Mouse (Mus musculus): ENCODE data around the gene Srpk2.
"Not testable (repeated sequence)": the region's sequence is repeated elsewhere in the genome, so short reads cannot be mapped to it uniquely, and the experiment has no call there.

Srpk2 gene

GRCm38 (mm10) chr5:23674829-23675498 lies 9.5 kb downstream of the Srpk2 start:
- no peak for DNase-seq (ENCODE audit: low read depth in 1 of 2, low spot score in 2 of 2)

DNA sequence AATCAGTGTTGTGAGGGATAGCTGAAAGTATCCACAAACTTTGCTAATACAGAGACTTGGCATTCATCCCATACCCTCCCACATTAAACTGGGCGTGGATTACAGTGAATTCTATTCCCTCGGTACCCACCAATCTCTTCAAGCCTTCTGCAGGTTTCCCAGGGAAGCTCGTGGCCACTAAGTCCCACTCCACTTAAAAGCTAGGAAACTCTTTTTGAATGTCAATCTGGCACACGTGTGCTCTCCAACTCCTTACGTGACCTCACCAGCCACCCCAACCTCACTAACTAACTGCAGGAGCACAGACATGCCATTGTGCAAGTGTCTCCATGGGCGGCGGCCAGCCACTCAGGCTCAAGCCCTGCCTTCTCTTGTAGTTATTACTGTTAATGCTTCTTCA lies 12.3 kb downstream of the Srpk2 start:
- DNase-seq (ENCODE audit: low read depth in 1 of 2, low spot score in 2 of 2) = no peak

DNA sequence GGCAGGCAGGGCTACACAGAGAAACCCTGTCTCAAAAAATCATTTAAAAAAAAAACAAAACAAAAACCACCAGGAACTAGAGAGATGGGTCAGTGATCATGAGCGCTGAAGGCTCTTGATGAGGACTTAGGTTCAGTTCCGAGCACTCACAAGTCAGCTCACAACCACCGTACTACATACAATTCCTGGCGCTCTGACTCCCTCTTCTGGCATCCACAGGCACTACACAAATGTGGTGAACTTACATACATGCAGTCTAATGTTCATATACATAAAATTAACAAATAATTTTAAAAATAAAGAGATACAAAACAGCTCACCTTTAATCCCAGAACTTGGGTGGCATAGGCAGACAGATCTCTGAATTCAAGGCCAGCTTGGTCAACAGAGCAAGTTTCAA lies 13.5 kb downstream of the Srpk2 start:
- DNase-seq (ENCODE audit: low read depth in 1 of 2, low spot score in 2 of 2) = no peak

- no peak for DNase-seq (ENCODE audit: low read depth in 1 of 2, low spot score in 2 of 2)
These were observed 18.5 kb downstream of the Srpk2 start for GRCm38 (mm10) chr5:23665906-23666305.

- no peak for DNase-seq (ENCODE audit: low read depth in 1 of 2, low spot score in 2 of 2)
These were observed 23.2 kb downstream of the Srpk2 start for GRCm38 (mm10) chr5:23661191-23661590.

- DNase-seq (ENCODE audit: low read depth in 1 of 2, low spot score in 2 of 2) = no peak
These were observed 26.4 kb downstream of the Srpk2 start for GRCm38 (mm10) chr5:23658017-23658416.

GRCm38 (mm10) chr5:23656590-23656989 lies 27.8 kb downstream of the Srpk2 start:
- no peak for DNase-seq (ENCODE audit: low read depth in 1 of 2, low spot score in 2 of 2)

DNA sequence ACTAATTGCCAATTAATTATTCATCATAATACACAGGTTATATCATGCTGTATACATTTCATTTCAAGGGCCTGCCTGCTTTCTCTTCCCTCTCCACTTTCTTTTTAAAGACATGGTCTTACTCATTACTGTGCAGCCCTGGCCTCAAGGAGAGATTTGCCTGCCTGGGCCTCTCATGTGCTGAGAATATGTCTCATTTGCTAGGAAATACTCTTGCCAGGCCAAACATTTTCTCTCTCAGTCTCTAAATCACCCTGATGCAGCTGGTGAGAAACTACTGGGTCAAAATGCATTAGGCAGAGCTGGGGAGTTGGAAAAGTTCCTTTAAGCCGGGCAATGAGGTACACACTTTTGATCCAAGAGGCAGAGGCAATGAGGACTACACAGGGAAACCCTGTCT lies 29.4 kb downstream of the Srpk2 start:
- DNase-seq (ENCODE audit: low read depth in 1 of 2, low spot score in 2 of 2) = no peak

GRCm38 (mm10) chr5:23652326-23652725 lies 32.1 kb downstream of the Srpk2 start:
- no peak for DNase-seq (ENCODE audit: low read depth in 1 of 2, low spot score in 2 of 2)

DNA sequence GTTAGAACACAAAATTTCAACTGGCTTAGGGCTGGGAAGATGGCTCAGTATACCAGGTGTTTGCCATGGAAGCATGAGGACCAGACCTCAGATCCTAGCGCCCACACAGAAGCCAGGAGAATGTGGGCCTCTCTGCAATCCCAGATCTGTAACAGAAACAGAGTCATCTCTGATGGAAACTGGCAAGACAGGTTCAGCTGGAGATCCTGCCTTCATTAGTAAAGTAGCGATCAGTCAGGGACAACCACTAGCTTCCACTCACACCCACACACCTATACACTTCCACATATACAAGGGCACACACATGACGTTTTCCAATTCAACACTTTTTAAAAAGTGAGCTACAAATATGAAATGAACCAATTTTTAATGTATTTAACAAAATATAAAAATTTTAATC lies 32.6 kb downstream of the Srpk2 start:
- DNase-seq (ENCODE audit: low read depth in 1 of 2, low spot score in 2 of 2) = no peak

GRCm38 (mm10) chr5:23650504-23650903 lies 33.9 kb downstream of the Srpk2 start:
- no peak for DNase-seq (ENCODE audit: low read depth in 1 of 2, low spot score in 2 of 2)

DNA sequence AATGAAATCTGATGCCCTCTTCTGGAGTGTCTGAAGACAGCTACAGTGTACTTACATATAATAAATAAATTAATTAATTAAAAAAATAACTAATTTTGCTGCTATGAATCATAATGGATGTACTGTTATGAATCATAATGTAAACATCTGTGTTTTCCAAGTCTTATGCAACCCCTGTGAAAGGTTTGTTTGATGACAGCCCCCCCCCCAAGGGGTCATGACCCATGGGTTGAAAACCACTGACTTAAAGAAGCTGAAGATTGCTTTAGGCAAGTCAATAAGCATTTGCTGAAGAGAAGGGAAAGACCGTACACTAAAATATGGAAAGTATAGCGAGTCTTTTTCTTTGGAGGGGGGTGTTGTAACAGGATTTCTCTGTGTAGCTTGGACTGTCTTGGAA lies 35.2 kb downstream of the Srpk2 start:
- no peak for DNase-seq (ENCODE audit: low read depth in 1 of 2, low spot score in 2 of 2)

DNA sequence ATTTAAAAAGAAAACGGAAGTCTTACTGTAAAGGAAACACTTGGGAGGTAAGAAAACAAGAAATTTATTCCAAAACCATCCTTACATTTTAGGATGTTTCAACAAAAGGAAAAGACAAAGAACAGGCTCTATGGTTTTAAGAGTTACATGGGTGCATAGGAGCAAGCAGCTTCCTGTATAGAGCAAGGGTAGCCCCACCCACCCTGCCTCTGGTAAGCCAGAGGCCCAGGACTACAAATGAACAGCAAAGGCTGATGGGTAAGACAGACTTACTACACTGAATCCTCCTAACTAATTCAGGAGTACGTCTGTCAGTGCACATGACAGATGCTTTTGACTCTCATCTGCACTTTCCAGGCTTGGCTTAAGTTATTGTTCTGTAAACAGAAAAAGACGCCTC lies 38.7 kb downstream of the Srpk2 start:
- no peak for DNase-seq (ENCODE audit: low read depth in 1 of 2, low spot score in 2 of 2)

- not testable (repeated sequence) for DNase-seq (ENCODE audit: low read depth in 1 of 2, low spot score in 2 of 2)
These were observed 45.2 kb downstream of the Srpk2 start for GRCm38 (mm10) chr5:23639193-23639592.

- no peak for DNase-seq (ENCODE audit: low read depth in 1 of 2, low spot score in 2 of 2)
These were observed 46.4 kb downstream of the Srpk2 start for GRCm38 (mm10) chr5:23638023-23638422.

GRCm38 (mm10) chr5:23637337-23637736 lies 47.1 kb downstream of the Srpk2 start:
- DNase-seq (ENCODE audit: low read depth in 1 of 2, low spot score in 2 of 2) = no peak

- DNase-seq (ENCODE audit: low read depth in 1 of 2, low spot score in 2 of 2) = no peak
These were observed 52.9 kb downstream of the Srpk2 start for GRCm38 (mm10) chr5:23631490-23631889.

GRCm38 (mm10) chr5:23627221-23627620 lies 57.2 kb downstream of the Srpk2 start:
- no peak for DNase-seq (ENCODE audit: low read depth in 1 of 2, low spot score in 2 of 2)

GRCm38 (mm10) chr5:23626173-23626572 lies 58.2 kb downstream of the Srpk2 start:
- no peak for DNase-seq (ENCODE audit: low read depth in 1 of 2, low spot score in 2 of 2)

- DNase-seq (ENCODE audit: low read depth in 1 of 2, low spot score in 2 of 2) = no peak
These were observed 63.8 kb downstream of the Srpk2 start for GRCm38 (mm10) chr5:23620621-23621020.

DNA sequence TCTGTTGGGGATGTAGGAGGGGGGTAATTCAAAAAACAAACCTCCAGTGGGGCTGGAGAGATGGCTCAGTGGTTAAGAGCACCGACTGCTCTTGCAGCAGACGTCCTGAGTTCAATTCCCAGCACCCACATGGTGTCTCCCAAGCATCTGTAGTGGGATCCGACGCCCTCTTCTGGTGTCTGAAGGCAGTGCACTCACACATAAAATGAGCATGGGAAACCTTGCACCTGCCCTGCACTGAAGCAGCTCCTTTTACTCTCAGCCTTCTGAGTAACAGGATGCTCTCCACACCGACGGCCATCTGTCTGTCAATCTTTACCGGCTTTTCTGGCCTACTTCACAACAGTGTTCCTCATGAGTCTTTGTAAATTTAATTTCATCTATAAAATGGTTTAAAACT lies 65.8 kb downstream of the Srpk2 start:
- DNase-seq (ENCODE audit: low read depth in 1 of 2, low spot score in 2 of 2) = no peak

DNA sequence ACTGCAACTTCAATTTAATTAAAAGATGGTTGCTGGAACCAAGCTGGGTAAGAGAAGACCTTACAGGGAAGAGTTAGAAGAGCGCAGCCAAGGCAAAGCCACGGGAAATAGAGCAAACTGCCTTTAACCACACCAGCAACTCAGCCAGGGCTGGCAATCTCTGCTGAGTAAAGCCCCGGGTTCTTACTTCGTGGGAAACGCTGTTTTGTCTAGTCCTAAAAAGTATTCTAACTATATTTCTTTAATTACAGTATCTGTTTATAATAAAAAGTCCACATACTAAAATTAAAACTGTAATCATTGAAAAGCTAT lies 67.4 kb downstream of the Srpk2 start:
- DNase-seq (ENCODE audit: low read depth in 1 of 2, low spot score in 2 of 2) = no peak

DNA sequence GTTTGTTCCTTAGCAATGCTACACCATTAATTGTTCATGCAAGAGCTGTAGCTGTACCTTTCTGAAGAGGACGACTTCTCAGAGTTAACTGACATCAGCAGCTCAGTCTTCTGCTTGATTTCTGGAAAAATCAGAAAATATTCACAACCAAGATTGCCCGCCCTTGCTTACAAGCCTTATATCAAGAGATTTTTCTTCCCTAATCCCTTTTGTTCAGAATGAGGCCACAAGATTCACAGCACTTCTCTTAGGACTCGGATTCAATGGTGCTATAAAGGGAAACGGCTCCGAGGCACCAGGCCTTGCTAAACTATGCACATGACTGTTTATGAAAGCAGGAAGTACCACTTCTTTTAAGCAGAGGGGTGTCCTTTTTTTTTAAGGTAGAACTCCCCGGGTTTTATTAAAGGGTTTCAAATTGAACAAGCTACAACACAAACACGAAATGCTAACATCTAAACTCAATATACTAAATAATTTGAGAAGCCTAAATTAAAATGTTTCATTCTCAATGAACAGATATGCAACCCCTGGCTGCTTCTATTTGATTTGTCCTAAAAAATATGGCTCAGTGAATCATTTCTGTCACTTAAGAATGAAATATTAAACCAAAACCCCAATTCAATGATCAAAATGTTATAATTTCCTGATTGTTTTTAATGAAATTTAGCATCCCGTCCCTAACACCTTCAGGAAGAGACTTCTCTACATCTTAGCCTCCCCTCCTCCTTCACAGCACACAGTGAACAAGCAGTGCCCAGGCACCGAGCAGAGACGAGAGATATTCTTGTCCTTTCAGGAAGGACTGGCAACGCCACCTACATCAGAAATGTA lies 67.9 kb downstream of the Srpk2 start:
- peak; percentile 19 to 23 for DNase-seq (ENCODE audit: low read depth in 1 of 2, low spot score in 2 of 2)
